Mouse (Mus musculus): ENCODE measurements around the gene Smarca2.

DNA sequence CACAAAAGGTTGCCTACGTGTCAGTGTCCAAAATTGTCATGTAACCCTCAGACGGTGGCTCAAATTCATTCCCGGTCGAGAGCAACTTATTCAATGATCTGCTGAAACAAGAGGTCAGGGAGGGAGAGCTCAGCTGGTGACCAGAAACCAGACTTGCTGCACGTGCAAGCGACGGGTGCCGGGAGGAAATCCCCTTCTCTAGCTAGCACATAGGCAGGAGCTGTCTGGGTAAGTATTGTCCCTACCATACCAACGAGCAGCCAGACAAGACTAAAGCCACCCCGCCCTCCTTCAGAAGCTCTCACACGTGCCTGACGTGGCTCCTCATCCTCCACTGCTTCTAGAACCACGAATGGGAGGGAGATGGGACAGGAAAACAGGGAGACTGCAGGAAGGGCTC lies 154.4 kb downstream of the Smarca2 start:
- TF ChIP-seq CTCF (IDR thresholded peaks at IDR 0.05; ENCODE audit: extremely low read depth, insufficient read length, insufficient replicate concordance, low read depth, low read length) (no peak), POLR2A (IDR thresholded peaks at IDR 0.05; ENCODE audit: low read depth, low read length) (no peak)

Data from small intestine, adult 2 months (tissue).